Mouse (Mus musculus): ENCODE results near the gene Bmp5. TPM values are rescaled to one million over a fixed set of nuclear protein-coding genes. Genes with fewer than 3 reads are reported as not detected.

The Bmp5 gene
- polyA plus RNA-seq (2015; fragmentation: Nextera tagmentation; extraction: Ambion mirVana), result 10.6 and 13.0 TPM in 2 replicates

DNA sequence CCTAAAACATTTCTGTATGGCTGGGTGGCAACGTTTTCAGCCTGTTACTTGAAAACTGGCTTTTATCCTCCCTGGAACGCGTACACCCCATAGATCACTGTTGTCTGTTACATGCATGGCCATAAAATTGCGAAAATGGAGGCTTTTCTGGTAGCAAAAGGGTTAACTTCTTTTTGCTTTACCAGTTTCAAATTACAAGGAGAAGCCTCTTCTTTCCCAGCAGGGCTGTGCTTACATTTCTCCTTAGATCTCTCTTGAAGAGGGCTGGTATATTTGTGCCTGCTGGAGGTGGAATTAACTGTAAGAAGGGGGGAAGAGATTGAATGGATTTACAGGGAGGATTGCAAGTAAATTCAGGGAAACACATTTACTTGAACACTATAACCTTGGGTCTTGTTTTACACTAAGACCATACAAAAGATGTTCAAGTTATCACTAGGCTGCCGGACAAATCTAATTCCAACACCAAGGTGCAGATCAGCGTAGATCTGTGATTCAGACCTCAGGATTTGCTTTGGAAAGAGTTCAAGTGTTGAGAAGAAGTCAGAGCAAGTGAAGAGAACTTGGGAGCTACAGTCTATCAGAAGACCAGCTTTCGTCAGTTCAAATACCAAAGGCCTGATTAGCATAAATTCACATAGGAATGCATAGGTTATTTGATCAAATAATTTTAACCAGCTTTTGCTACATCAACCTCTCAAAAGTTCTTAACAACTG, at the start of gene Bmp5:
TSS of gene Bmp5 (plus strand) at position 236 of the 717 bp plus-strand sequence.
- 9% methylated on average over 7 of the region's 7 CpGs for WGBS
- Histone ChIP-seq H3K9me3 (no peaks in the 10 kb centered on the region), H3K4me2 (replicated peaks) (peak within 1 kb of the TSS; percentile 56), H3K27ac (peak within 1 kb of the TSS; percentile 44; the same call in 1 of the 2 replicates), H3K4me1 (peaks cover 13% of the 10 kb centered on the region), H3K4me3 (peak within 1 kb of the TSS; percentile 43), H3K36me3 (no peaks in the 10 kb centered on the region), H3K27me3 (no peaks in the 10 kb centered on the region), H3K9ac (peak within 1 kb of the TSS; percentile 62)
- ATAC-seq (ENCODE audit: low FRiP score, low read depth), result 0 out of 2 replicates have a peak, but pooled peaks have one; percentile 54

DNA sequence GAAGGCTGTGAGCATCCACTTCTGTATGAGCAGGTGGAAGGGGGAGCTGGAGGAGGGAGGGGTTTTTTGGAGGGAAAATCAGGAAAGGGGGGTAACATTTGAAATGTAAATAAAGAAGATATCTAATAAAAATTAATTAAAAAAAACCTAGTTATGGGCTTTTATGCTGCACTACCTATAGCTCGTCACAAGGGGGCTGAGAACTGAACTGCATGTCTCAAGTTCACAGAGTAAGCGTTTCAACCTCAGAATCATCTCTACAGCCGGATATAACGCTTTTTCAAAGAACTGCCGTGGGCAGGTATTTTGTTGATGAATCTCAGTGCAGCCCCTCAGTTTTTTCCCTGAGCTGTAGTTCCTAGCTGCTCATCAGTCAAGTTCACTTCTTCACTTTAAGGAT, 15.1 kb upstream of the Bmp5 start:
- no peak overlapping the region for H3K4me3 ChIP-seq
- 0 out of 2 replicates have a peak, but pooled peaks cover 3% of the 10 kb centered on the region for H3K27me3 ChIP-seq
- no peaks in the 10 kb centered on the region for H3K9me3 ChIP-seq
- no peak overlapping the region for H3K9ac ChIP-seq
- no peak overlapping the region for H3K4me2 ChIP-seq (replicated peaks)
- H3K4me1 ChIP-seq, result no peaks in the 10 kb centered on the region
- ATAC-seq (ENCODE audit: low FRiP score, low read depth), result no peak
- 21% methylated on average over 5 of the region's 5 CpGs for WGBS
- no peak overlapping the region for H3K27ac ChIP-seq
- no peaks in the 10 kb centered on the region for H3K36me3 ChIP-seq

DNA sequence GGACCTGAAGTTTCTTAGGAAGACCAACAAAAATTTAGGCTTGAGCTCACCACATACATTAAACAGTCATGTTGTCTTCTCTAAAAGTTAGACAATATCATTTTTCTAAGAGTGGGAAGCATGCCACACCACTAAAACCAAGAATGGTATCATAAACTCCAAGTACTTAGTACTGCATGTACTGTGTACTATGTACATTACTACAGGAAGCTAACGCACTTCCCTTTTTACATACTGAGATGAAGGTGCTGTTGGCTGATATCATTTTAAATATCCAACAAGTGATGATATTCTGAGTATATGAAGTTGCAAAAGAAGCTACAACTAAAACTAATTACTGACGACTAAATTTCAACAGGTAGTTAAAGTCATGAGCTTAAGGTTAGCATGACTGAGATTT, 13.6 kb upstream of the Bmp5 start:
- H3K9me3 ChIP-seq, result no peaks in the 10 kb centered on the region
- H3K4me1 ChIP-seq, result no peaks in the 10 kb centered on the region
- H3K4me2 ChIP-seq (replicated peaks), result no peak overlapping the region
- no peak overlapping the region for H3K4me3 ChIP-seq
- no peak for ATAC-seq (ENCODE audit: low FRiP score, low read depth)
- 91% methylated on average over 2 of the region's 2 CpGs for WGBS
- no peak overlapping the region for H3K27ac ChIP-seq
- no peaks in the 10 kb centered on the region for H3K36me3 ChIP-seq
- no peak overlapping the region for H3K9ac ChIP-seq
- 0 out of 2 replicates have a peak, but pooled peaks cover 3% of the 10 kb centered on the region for H3K27me3 ChIP-seq

DNA sequence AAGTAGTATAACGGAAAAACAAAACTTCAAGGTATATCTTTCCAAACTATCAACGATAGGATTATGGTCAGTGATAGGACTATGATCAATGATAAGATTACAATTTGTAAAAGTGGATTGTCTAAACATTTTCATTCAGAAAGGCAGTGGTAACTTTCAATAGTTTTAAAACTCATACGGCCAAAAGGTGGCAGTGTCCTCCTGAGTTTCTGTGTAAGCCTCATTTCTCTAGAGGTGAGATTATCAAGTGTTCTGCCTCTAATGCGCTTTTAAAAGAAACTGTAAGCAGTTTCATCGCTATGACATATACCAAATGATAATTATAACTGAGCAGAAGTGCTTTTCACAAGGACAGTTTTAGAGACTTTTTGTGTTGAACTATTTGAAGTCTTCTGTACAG, 12.7 kb upstream of the Bmp5 start:
- no peaks in the 10 kb centered on the region for H3K9me3 ChIP-seq
- H3K4me1 ChIP-seq, result no peaks in the 10 kb centered on the region
- H3K4me2 ChIP-seq (replicated peaks), result no peak overlapping the region
- no peak overlapping the region for H3K4me3 ChIP-seq
- no peak overlapping the region for H3K9ac ChIP-seq
- 29% methylated on average over 5 of the region's 5 CpGs for WGBS
- H3K36me3 ChIP-seq, result no peaks in the 10 kb centered on the region
- no peak for ATAC-seq (ENCODE audit: low FRiP score, low read depth)
- H3K27ac ChIP-seq, result no peak overlapping the region
- H3K27me3 ChIP-seq, result 0 out of 2 replicates have a peak, but pooled peaks cover 3% of the 10 kb centered on the region

DNA sequence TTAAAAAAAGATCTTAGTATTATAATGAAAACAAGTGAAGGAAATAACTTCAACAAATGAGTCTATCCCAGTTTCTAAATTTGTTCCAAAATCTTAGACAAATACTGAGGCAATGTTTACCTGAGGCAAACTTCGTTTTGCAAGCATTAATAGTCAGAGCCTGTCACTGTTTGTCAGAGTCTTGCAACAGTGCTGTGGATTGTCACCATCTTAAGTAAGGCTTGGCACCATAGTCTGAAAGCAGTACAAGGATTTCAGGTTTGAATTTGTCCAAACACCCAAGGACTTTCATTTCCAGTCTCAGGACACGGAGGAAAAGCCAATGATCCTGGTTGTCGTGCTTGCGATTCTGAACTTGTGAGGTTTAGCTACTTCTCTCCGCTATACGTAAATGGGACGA, 10.4 kb upstream of the Bmp5 start:
- 84% methylated on average over 7 of the region's 7 CpGs for WGBS

DNA sequence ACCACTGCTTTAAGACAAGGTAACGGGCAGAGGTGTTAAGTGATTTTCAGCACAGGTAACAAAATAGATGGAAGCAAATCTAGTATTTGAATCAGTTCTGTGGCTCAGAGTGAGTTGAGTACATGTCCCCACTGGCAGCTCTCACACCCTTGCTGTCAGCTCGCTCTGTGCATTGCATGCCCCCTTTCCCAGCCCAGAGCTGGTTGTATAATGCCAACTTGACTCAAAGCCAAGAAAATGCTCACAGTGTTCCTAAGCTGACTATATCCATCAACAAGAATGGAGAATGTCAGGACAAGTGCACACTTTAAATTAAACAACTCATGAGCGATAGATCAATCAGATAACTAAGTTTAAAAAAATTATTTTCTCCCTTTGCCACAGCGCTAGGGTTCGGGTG, 8.6 kb upstream of the Bmp5 start:
- Histone ChIP-seq H3K9me3 (no peaks in the 10 kb centered on the region), H3K4me2 (replicated peaks) (no peak overlapping the region), H3K27ac (no peak overlapping the region), H3K36me3 (no peaks in the 10 kb centered on the region), H3K27me3 (no peaks in the 10 kb centered on the region), H3K4me3 (no peak overlapping the region), H3K9ac (no peak overlapping the region), H3K4me1 (no peaks in the 10 kb centered on the region)
- WGBS, result 85% methylated on average over 5 of the region's 5 CpGs
- ATAC-seq (ENCODE audit: low FRiP score, low read depth), result no peak

More for the DNA sequence above, 10.4 kb upstream of the Bmp5 start:
- Histone ChIP-seq H3K27ac (no peak overlapping the region), H3K27me3 (0 out of 2 replicates have a peak, but pooled peaks cover 3% of the 10 kb centered on the region), H3K4me1 (no peaks in the 10 kb centered on the region), H3K9ac (no peak overlapping the region), H3K9me3 (no peaks in the 10 kb centered on the region), H3K4me3 (no peak overlapping the region), H3K4me2 (replicated peaks) (no peak overlapping the region), H3K36me3 (no peaks in the 10 kb centered on the region)
- no peak for ATAC-seq (ENCODE audit: low FRiP score, low read depth)

DNA sequence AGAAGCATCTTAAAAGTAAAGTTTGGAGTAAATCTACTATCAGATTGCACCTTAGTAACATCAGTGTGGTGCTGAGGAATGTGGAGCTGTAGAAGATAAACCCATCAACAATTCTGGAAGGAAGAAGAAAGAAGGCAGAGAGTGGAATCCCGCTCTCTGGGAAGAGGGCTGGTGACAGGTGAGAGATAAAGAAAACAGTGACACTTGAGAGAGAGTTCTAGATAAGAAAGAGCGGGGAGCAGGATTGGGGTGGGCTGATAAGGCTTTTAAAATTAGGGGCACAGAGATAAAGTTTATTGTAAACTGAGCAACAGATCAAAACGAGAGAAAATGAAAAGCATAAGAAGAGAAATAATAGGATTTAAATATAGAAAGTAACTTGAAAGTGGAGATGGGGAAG, 6.1 kb upstream of the Bmp5 start:
- no peaks in the 10 kb centered on the region for H3K9me3 ChIP-seq
- H3K4me1 ChIP-seq, result no peaks in the 10 kb centered on the region
- no peaks in the 10 kb centered on the region for H3K27me3 ChIP-seq
- H3K27ac ChIP-seq, result no peak overlapping the region
- no peak overlapping the region for H3K4me3 ChIP-seq
- WGBS, result 55% methylated on average over 3 of the region's 3 CpGs
- no peak for ATAC-seq (ENCODE audit: low FRiP score, low read depth)
- no peak overlapping the region for H3K4me2 ChIP-seq (replicated peaks)
- no peak overlapping the region for H3K9ac ChIP-seq
- no peaks in the 10 kb centered on the region for H3K36me3 ChIP-seq

DNA sequence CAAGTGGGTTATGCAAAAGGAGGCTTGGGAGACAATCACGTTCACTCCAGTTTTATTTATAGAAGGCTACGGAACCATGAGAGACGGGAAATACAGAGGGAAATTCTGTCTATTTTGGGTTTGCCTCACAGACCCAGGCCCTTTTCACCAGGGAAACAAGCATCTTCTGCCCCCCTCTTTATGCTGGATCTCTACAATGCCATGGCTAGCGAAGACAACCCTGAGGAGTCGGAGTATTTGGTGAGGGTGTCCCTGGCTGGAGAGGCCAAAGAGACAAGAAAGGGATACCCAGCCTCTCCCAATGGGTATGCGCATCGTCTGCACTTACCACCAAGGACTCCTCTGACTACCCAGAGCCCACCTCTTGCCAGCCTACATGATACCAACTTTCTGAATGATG, 989 bp downstream of the Bmp5 start:
- Histone ChIP-seq H3K4me2 (replicated peaks) (peak overlapping the region; percentile 56), H3K27ac (peak overlapping the region; percentile 44; the same call in 1 of the 2 replicates), H3K9me3 (no peaks in the 10 kb centered on the region), H3K9ac (peak overlapping the region; percentile 62), H3K4me3 (peak overlapping the region; percentile 43), H3K27me3 (no peaks in the 10 kb centered on the region), H3K4me1 (peaks cover 18% of the 10 kb centered on the region), H3K36me3 (no peaks in the 10 kb centered on the region)
- ATAC-seq (ENCODE audit: low FRiP score, low read depth), result no peak
- WGBS, result 40% methylated on average over 7 of the region's 7 CpGs

DNA sequence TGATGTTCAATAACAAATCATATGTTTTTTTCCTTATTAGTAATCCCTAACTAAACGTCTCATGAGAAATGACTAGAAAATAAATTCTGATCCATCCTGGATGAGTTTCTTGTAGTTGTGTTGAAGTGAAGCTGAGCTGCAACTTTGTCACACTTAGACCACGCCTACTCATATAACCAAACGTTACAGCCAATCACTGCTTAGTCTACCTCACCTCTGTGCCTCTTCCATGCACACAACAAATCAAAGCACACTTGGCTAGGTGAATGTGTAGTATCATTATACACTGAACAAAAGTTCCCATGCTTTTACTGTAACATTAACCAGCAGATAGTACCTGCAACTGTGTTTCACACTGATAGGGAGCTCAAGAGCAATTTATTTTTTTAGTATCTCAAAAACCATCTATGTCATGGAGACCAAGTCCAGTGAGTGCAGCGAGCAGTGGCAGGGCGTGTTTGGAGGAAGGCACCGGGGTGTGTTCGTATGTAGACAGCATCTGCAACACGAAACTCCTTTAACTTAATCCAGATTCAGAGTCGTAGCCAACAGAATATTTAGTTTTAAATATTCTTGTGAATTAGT, 3.7 kb downstream of the Bmp5 start:
- Histone ChIP-seq H3K27me3 (0 out of 2 replicates have a peak, but pooled peaks cover 4% of the 10 kb centered on the region), H3K36me3 (no peaks in the 10 kb centered on the region), H3K4me2 (replicated peaks) (peak overlapping the region; percentile 52), H3K9me3 (no peaks in the 10 kb centered on the region), H3K9ac (no peak overlapping the region), H3K4me1 (peaks cover 24% of the 10 kb centered on the region), H3K27ac (no peak overlapping the region), H3K4me3 (peak overlapping the region; percentile 32)
- no peak for ATAC-seq (ENCODE audit: low FRiP score, low read depth)
- WGBS, result 56% methylated on average over 9 of the region's 9 CpGs

DNA sequence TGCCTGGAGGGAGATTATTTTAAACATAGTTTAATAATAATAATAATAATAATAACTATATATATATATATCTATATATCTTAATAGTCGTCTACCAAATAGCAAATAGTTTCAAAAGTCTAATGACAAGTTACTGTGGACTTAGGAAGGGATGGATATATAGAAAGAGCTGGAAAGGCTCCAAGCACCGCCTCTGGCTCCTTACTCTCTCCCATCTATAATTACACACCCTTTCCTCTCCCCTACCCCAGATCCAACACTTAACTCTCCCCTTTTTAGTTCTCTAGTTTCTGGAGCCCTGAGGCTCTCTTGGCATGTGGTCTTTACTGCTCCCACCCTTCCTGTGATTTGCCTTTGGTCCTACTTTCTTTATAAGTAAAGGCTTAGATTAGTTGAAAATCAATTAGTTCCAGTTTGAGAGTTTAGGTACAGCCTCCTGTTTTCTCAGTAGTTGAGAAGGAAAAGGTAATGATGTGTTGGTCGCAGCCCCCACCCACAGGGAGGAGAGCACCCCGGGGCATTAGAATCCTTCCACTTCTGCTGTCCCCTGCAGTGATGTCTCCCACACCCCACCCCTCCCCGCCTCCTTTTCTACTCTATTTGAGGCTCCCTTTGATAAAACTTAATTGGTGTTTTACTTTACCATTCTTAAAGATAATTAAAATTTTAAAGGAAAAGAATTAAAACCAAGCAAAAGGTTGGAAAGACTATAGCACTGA, 5.6 kb downstream of the Bmp5 start:
- Histone ChIP-seq H3K4me1 (peaks cover 24% of the 10 kb centered on the region), H3K36me3 (no peaks in the 10 kb centered on the region), H3K9ac (no peak overlapping the region), H3K9me3 (no peaks in the 10 kb centered on the region), H3K4me2 (replicated peaks) (peak overlapping the region; percentile 50), H3K27ac (no peak overlapping the region), H3K4me3 (peak overlapping the region; percentile 21; the same call in 1 of the 2 replicates), H3K27me3 (0 out of 2 replicates have a peak, but pooled peaks cover 4% of the 10 kb centered on the region)
- no peak for ATAC-seq (ENCODE audit: low FRiP score, low read depth)
- WGBS, result 15% methylated on average over 5 of the region's 5 CpGs

DNA sequence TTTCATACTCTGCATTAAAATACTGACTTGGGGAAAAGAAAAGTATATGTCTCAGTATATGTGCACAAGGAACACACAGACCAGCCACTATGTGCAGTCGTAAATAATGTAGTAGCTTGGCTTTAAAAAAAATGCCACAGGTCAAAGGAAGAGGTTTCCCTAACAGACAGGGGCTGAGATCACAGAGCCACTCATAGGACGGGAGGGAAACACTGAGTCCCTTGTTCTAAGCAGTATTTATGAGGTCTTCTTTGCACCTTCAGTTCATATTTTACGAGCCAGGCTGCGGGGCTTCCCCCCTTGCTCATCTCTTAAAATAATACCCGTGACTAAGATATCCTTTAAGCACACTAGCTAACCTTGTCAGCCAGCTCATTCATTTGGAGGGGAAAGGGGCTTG, 6.4 kb downstream of the Bmp5 start:
- H3K27me3 ChIP-seq, result 0 out of 2 replicates have a peak, but pooled peaks cover 4% of the 10 kb centered on the region
- WGBS, result 14% methylated on average over 5 of the region's 5 CpGs
- ATAC-seq (ENCODE audit: low FRiP score, low read depth), result no peak; the same call in 1 of the 2 replicates
- H3K4me1 ChIP-seq, result peaks cover 30% of the 10 kb centered on the region
- H3K9ac ChIP-seq, result no peak overlapping the region
- no peaks in the 10 kb centered on the region for H3K9me3 ChIP-seq
- peak overlapping the region; percentile 43 for H3K4me2 ChIP-seq (replicated peaks)
- peak overlapping the region; percentile 11; the same call in 1 of the 2 replicates for H3K4me3 ChIP-seq
- no peak overlapping the region for H3K27ac ChIP-seq
- no peaks in the 10 kb centered on the region for H3K36me3 ChIP-seq

DNA sequence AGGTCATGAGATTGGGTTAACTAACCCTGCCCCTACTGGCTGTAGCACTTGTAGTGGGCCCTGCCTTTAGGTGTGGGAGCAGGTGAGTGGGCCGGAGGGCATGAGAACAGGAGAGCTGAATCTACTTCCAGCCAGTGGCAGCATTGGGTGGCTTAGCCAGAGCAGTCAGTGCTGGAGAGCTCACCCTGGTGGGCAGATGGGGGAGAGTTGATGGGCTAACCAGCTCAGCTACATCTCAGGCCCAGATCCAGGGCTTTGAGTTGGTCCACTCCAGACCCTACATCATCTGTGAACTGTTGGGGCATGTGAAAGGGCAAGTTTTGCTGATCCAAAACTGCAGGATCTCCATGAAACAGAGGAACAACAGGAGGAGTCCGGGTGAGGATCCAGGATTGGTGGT, 8.4 kb downstream of the Bmp5 start:
- no peak overlapping the region for H3K4me3 ChIP-seq
- no peaks in the 10 kb centered on the region for H3K9me3 ChIP-seq
- H3K27ac ChIP-seq, result no peak overlapping the region
- H3K36me3 ChIP-seq, result no peaks in the 10 kb centered on the region
- peaks cover 37% of the 10 kb centered on the region for H3K4me1 ChIP-seq
- H3K4me2 ChIP-seq (replicated peaks), result no peak overlapping the region
- ATAC-seq (ENCODE audit: low FRiP score, low read depth), result no peak
- 75% methylated on average over 2 of the region's 2 CpGs for WGBS
- no peak overlapping the region for H3K9ac ChIP-seq
- H3K27me3 ChIP-seq, result 0 out of 2 replicates have a peak, but pooled peaks cover 7% of the 10 kb centered on the region

Measured in limb, embryonic 13.5 days (tissue).